Mouse (Mus musculus) heart, embryonic 13.5 days (tissue): Measurements from ENCODE around the gene Adra1d. TPM values are rescaled to one million over a fixed set of nuclear protein-coding genes. Genes with fewer than 3 reads are reported as not detected.

ENCODE experiments used
- polyA plus RNA-seq: library from polyadenylated mRNA; unstranded; fragments of >200 nt; fragmentation: Nextera tagmentation; extraction: Ambion mirVana; gene quantifications from 2 replicates; pipeline ENCODE4 v1.2.1, GENCODE M21; 2015

The Adra1d gene
- polyA plus RNA-seq, 1 experiment from 2014 or later, result 0.24 TPM

Other genes with a start within 250 kb of the Adra1d start
- gene Rnf24, start 209.4 kb downstream of the Adra1d start, polyA plus RNA-seq, result 2.0 and 2.2 TPM in 2 replicates
- 24.4 and 25.8 TPM in 2 replicates for gene Smox, start 70.8 kb downstream of the Adra1d start, polyA plus RNA-seq